Mouse (Mus musculus): ENCODE measurements around the gene Adamts7.

DNA sequence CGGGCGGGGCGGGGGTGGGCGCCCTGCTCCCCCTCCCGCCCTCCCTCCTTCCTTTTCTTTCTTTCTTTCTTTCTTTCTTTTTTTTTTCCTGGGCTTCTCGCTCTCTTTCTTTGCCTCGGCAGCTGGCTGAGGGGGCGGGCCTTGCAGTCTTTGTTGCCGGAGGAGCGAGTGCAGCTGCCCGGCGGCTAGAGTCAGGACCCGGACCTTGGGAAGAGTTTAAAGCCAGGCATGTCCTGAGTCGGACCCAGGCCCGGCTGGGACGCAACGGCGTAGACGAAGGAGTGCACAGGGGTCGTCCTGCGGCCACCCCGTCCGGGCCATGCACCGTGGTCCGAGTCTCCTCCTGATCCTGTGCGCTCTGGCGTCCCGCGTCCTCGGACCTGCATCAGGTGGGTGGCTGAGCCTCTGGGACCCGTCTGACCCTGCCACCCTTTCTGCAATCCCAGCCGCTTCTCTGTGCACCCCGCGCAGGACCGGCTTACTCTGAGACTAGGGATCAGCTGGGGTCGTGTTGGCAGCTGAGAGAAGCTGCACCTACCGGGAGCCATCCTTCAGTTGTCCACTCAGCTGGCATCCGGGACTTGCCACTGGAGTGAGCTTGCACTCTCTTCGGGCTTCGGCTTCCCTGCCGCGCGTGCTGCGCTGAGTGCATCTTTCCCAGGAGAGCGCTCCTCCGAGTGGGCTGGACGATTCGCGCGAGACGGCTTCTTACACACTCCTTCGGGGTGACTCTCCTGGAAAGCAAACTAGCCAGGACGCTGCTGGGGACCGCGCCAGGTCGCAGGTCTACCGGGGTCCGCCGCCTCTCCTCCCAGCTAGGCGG lies at the start of gene Adamts7:
- no peak for TF ChIP-seq CTCF (IDR thresholded peaks at IDR 0.05; ENCODE audit: extremely low read depth, insufficient read depth, insufficient read length, insufficient replicate concordance)
- TF ChIP-seq POLR2A (IDR thresholded peaks at IDR 0.05; ENCODE audit: low read depth, low read length): no peak

Measured in spleen, adult 2 months (tissue).